Mouse (Mus musculus) hindbrain, embryonic 14.5 days (tissue): ENCODE data around the gene Tnfrsf21. TPM values are rescaled to one million over a fixed set of nuclear protein-coding genes. Genes with fewer than 3 reads are reported as not detected.

ENCODE experiments used
- polyA plus RNA-seq: library from polyadenylated mRNA; unstranded; fragments of >200 nt; fragmentation: Nextera tagmentation; extraction: Ambion mirVana; gene quantifications from 2 replicates; pipeline ENCODE4 v1.2.1, GENCODE M21; 2014

The Tnfrsf21 gene
- polyA plus RNA-seq, 1 experiment from 2014 or later: 80.7 TPM

Other genes with a start within 250 kb of the Tnfrsf21 start
- gene Cd2ap, start 139.9 kb upstream of the Tnfrsf21 start, polyA plus RNA-seq: 10.8 and 13.7 TPM in 2 replicates